Mouse (Mus musculus): ENCODE measurements around the gene Il34.

- no peak for TF ChIP-seq CTCF (IDR thresholded peaks at IDR 0.05; ENCODE audit: insufficient read depth, low read length)
- TF ChIP-seq POLR2A (IDR thresholded peaks at IDR 0.05; ENCODE audit: borderline replicate concordance, extremely low read depth, low read depth, low read length) = no peak
These were observed 8.6 kb downstream of the Il34 start for GRCm38 (mm10) chr8:110797086-110797485.

All from lung, adult 2 months (tissue).